Comparison of ENCODE assay signal across 28 mouse cellular contexts in the genomic region with DNA sequence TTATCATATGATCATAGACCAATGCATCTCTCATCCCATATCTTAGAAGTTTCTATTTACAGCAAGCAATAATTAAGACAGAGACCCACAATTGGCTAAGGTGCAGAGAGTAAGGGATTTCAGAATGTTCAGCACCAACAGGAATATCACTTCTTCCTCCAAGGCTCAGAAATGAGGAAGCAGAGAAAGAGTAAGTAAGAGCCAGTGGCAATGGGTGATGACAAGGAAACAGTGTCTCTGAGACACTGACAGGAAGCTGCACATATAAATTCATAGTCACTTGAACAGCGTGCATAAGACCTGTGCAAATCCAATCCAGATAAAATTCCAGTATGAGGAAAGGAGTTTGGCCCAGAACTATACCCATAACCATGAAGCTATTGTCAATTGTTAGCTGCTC.
DNase-seq lines count a peak whose midpoint lies in the region; ATAC-seq and TF ChIP-seq lines count a peak whose summit lies in the region.
"Had no signal": no experiment of that assay in that cellular context is flagged by ENCODE, and none has a peak within 500 bp of the region (broad histone marks: within the 10 kb centered on the region; RNA-seq: fewer than 3 reads in every experiment).

No protein-coding gene starts in this region.

- no peak for TF ChIP-seq EP300 in liver, postnatal 0 days (IDR thresholded peaks at IDR 0.05; ENCODE audit: low read depth)

- DNase-seq in lung, postnatal 36 days: peak; percentile 2
- no peak for DNase-seq in lung, postnatal 4 days
- DNase-seq in liver, postnatal 0 days: no peak
- no peak for DNase-seq in liver
- DNase-seq: adrenal gland, adult 8-10 months; adrenal gland, postnatal 14 days; adrenal gland, postnatal 36 days; B cell, adult 2 months; cerebellum, adult 11-12 months; cerebellum, adult 2 months; cerebellum, adult 9-10 months; cerebellum, postnatal 10 days; cerebellum, postnatal 25 days; embryo, embryonic 11 days had no signal

- ATAC-seq in megakaryocyte, adult 5-6 weeks (ENCODE audit: poor library complexity, severe bottlenecking): peak; percentile 73
- ATAC-seq in monocyte, adult 5-6 weeks (replicated peaks; ENCODE audit: insufficient number of reproducible peaks, low FRiP score, low TSS enrichment, poor library complexity, severe bottlenecking): 0 out of 2 replicates have a peak, but pooled peaks have one; percentile 50
- no peak for ATAC-seq in liver, postnatal 0 days
- ATAC-seq: activated CD4-positive, CD25-positive, alpha-beta regulatory T cell, adult 4 months; CD4-positive, CD25-positive, alpha-beta regulatory T cell, adult 4 months; forebrain, embryonic 14.5 days; forebrain, embryonic 16.5 days; Patski had no signal

- no peak overlapping the region for H3K9ac ChIP-seq in liver, postnatal 0 days (replicated peaks)
- H3K9ac ChIP-seq: embryonic facial prominence, embryonic 13.5 days; embryonic facial prominence, embryonic 15.5 days; forebrain, embryonic 12.5 days had no signal

- H3K27me3 ChIP-seq in liver, postnatal 0 days (ENCODE audit: insufficient read depth, low read length): no peaks in the 10 kb centered on the region
- H3K27me3 ChIP-seq: CH12.LX; embryonic facial prominence, embryonic 13.5 days; embryonic facial prominence, embryonic 15.5 days; forebrain, embryonic 12.5 days; Patski had no signal

- 31% methylated on average over 1 of the region's 1 CpGs for WGBS in liver, postnatal 0 days (ENCODE audit: insufficient replicate concordance)

- H3K4me1 ChIP-seq in liver, postnatal 0 days (ENCODE audit: insufficient read depth): no peaks in the 10 kb centered on the region
- H3K4me1 ChIP-seq: forebrain, embryonic 10.5 days; forebrain, embryonic 12.5 days had no signal

- H3K4me2 ChIP-seq in liver, postnatal 0 days (ENCODE audit: low read depth, low read length): no peak overlapping the region
- H3K4me2 ChIP-seq: embryonic facial prominence, embryonic 13.5 days; embryonic facial prominence, embryonic 15.5 days; forebrain, embryonic 12.5 days had no signal

- no peak for TF ChIP-seq CTCF in liver, postnatal 0 days (IDR thresholded peaks at IDR 0.05; ENCODE audit: low read depth)

- no peak overlapping the region for H3K27ac ChIP-seq in liver, postnatal 0 days (ENCODE audit: low read depth)
- H3K27ac ChIP-seq: embryonic facial prominence, embryonic 13.5 days; embryonic facial prominence, embryonic 15.5 days; forebrain, embryonic 10.5 days; forebrain, embryonic 12.5 days had no signal

- no peaks in the 10 kb centered on the region for H3K36me3 ChIP-seq in liver, postnatal 0 days (replicated peaks; ENCODE audit: insufficient read depth, low read length)
- H3K36me3 ChIP-seq: embryonic facial prominence, embryonic 13.5 days; embryonic facial prominence, embryonic 15.5 days; forebrain, embryonic 10.5 days; forebrain, embryonic 12.5 days; G1E had no signal

- no peaks in the 10 kb centered on the region for H3K9me3 ChIP-seq in liver, postnatal 0 days (ENCODE audit: low read length)
- H3K9me3 ChIP-seq: embryonic facial prominence, embryonic 13.5 days; embryonic facial prominence, embryonic 15.5 days; forebrain, embryonic 12.5 days; G1E had no signal

- H3K4me3 ChIP-seq in liver, postnatal 0 days (ENCODE audit: low read depth, low read length): no peak overlapping the region
- H3K4me3 ChIP-seq: embryonic facial prominence, embryonic 13.5 days; embryonic facial prominence, embryonic 15.5 days; erythroblast, embryonic 14.5 days; forebrain, embryonic 10.5 days; forebrain, embryonic 12.5 days had no signal
